Mouse (Mus musculus) MEL (cell line): ENCODE measurements around the gene Smad6. TPM values are rescaled to one million over a fixed set of nuclear protein-coding genes. Genes with fewer than 3 reads are reported as not detected.

Experiments used
- DNase-seq: peaks from one replicate; pipeline ENCODE4 v3.0.0; 2011; ENCODE audit warnings: low read depth, low spot score
- H3K27ac ChIP-seq: 2 replicates; pipeline ENCODE4 v1.5.1; 2012; ENCODE audit warnings: low read depth, mild to moderate bottlenecking, control low read depth, low read length, moderate library complexity; ENCODE audit not compliant: control insufficient read depth
- H3K27me3 ChIP-seq, 2 experiments: fragments of 150-350 bp in 1 of 2; sonication (generic) in 1 of 2; 2 replicates each; pipeline ENCODE4 v1.6.1; 2012; ENCODE audit warnings: low read length in 2 of 2, mild to moderate bottlenecking in 2 of 2, improper control_type of control experiment in 1 of 2, moderate library complexity in 1 of 2; ENCODE audit not compliant: insufficient read depth in 2 of 2, control insufficient read depth in 1 of 2
- H3K36me3 ChIP-seq, 2 experiments: 2 replicates each; pipeline ENCODE4 v1.6.1; 2012 to 2014; ENCODE audit warnings: low read length in 2 of 2, improper control_type of control experiment in 1 of 2, inconsistent platforms in 1 of 2, mild to moderate bottlenecking in 1 of 2; ENCODE audit not compliant: insufficient read depth in 2 of 2, control insufficient read depth in 1 of 2
- H3K4me1 ChIP-seq, 2 experiments: fragments of 150-350 bp in 1 of 2; sonication (generic) in 1 of 2; 2 replicates each; pipeline ENCODE4 v1.6.1; 2012; ENCODE audit warnings: low read length in 2 of 2, improper control_type of control experiment in 1 of 2, mild to moderate bottlenecking in 1 of 2; ENCODE audit not compliant: insufficient read depth in 2 of 2, control insufficient read depth in 1 of 2
- H3K4me3 ChIP-seq, 2 experiments: fragments of 150-350 bp in 1 of 2; sonication (generic) in 1 of 2; 2 replicates each; pipeline ENCODE4 v1.5.1; 2012; ENCODE audit warnings: low read depth in 2 of 2, low read length in 2 of 2, mild to moderate bottlenecking in 2 of 2, moderate library complexity in 2 of 2, control low read depth in 1 of 2, improper control_type of control experiment in 1 of 2; ENCODE audit not compliant: control insufficient read depth in 1 of 2, insufficient read depth in 1 of 2
- H3K79me2 ChIP-seq: 2 replicates; pipeline ENCODE4 v1.6.1; 2012; ENCODE audit warnings: mild to moderate bottlenecking, low read length, moderate library complexity; ENCODE audit not compliant: control insufficient read depth, poor library complexity, insufficient read depth
- H3K9ac ChIP-seq: 2 replicates; pipeline ENCODE4 v1.6.1; 2012; ENCODE audit warnings: low read depth, mild to moderate bottlenecking, control low read depth, low read length, moderate library complexity; ENCODE audit not compliant: control insufficient read depth, poor library complexity, severe bottlenecking
- H3K9me3 ChIP-seq: fragments of 150-350 bp; sonication (generic); replicated peaks from 2 replicates; pipeline ENCODE4 v1.6.1; 2012; ENCODE audit warnings: mild to moderate bottlenecking, low read length, improper control_type of control experiment, moderate library complexity; ENCODE audit not compliant: insufficient read depth
- BHLHE40 ChIP-seq: IDR thresholded peaks from 2 replicates; pipeline ENCODE4 v1.6.1; 2012; ENCODE audit warnings: low read depth, mild to moderate bottlenecking, inconsistent platforms, low read length, improper control_type of control experiment, borderline replicate concordance
- CTCF ChIP-seq, 3 experiments: IDR thresholded peaks in 2 of 3; conservative IDR thresholded peaks in 1 of 3; 2 replicates each; pipeline ENCODE4 v1.5.1; 2011 to 2012; ENCODE audit warnings: low read length in 3 of 3, low read depth in 2 of 3, mild to moderate bottlenecking in 2 of 3, improper control_type of control experiment in 1 of 3, inconsistent platforms in 1 of 3, mixed read lengths in 1 of 3, moderate library complexity in 1 of 3; ENCODE audit not compliant: control insufficient read depth in 1 of 3, insufficient read depth in 1 of 3, poor library complexity in 1 of 3, severe bottlenecking in 1 of 3
- ELF1 ChIP-seq: IDR thresholded peaks from 2 replicates; pipeline ENCODE4 v1.6.1; 2014; ENCODE audit warnings: low read depth, mild to moderate bottlenecking, inconsistent platforms, low read length, improper control_type of control experiment, moderate library complexity
- ETS1 ChIP-seq: IDR thresholded peaks from 2 replicates; pipeline ENCODE4 v1.6.1; 2012; ENCODE audit warnings: low read depth, mild to moderate bottlenecking, inconsistent platforms, low read length, improper control_type of control experiment, moderate library complexity
- KAT2A ChIP-seq: conservative IDR thresholded peaks from 2 replicates; pipeline ENCODE4 v1.6.1; 2012; ENCODE audit warnings: low read depth, low read length, improper control_type of control experiment, inconsistent platforms
- MAFK ChIP-seq: IDR thresholded peaks from 2 replicates; pipeline ENCODE4 v1.6.1; 2011; ENCODE audit warnings: low read depth, mild to moderate bottlenecking, low read length, improper control_type of control experiment, borderline replicate concordance
- MAX ChIP-seq: IDR thresholded peaks from 2 replicates; pipeline ENCODE4 v1.6.1; 2011; ENCODE audit warnings: low read length, improper control_type of control experiment
- MAZ ChIP-seq: IDR thresholded peaks from 2 replicates; pipeline ENCODE4 v1.6.1; 2012; ENCODE audit warnings: low read depth, mild to moderate bottlenecking, inconsistent platforms, low read length, improper control_type of control experiment
- MXI1 ChIP-seq: IDR thresholded peaks from 2 replicates; pipeline ENCODE4 v1.6.1; 2011; ENCODE audit warnings: mild to moderate bottlenecking, low read depth, low read length, improper control_type of control experiment
- MYC ChIP-seq: IDR thresholded peaks from 2 replicates; pipeline ENCODE4 v1.6.1; 2011; ENCODE audit warnings: low read depth, mild to moderate bottlenecking, low read length, improper control_type of control experiment, moderate library complexity
- POLR2AphosphoS2 ChIP-seq: IDR thresholded peaks from 2 replicates; pipeline ENCODE4 v1.6.1; 2011; ENCODE audit warnings: low read length, improper control_type of control experiment
- POLR2AphosphoS5 ChIP-seq: IDR thresholded peaks from 2 replicates; pipeline ENCODE4 v1.6.1; 2012; ENCODE audit warnings: low read depth, borderline replicate concordance, mild to moderate bottlenecking, inconsistent platforms, low read length, moderate library complexity, mixed read lengths
- RAD21 ChIP-seq: IDR thresholded peaks from 2 replicates; pipeline ENCODE4 v1.6.1; 2011; ENCODE audit warnings: mild to moderate bottlenecking, low read depth, low read length, improper control_type of control experiment
- RCOR1 ChIP-seq: IDR thresholded peaks from 2 replicates; pipeline ENCODE4 v1.6.1; 2012; ENCODE audit warnings: low read depth, mild to moderate bottlenecking, inconsistent platforms, low read length, improper control_type of control experiment
- SMC3 ChIP-seq: IDR thresholded peaks from 2 replicates; pipeline ENCODE4 v1.6.1; 2011; ENCODE audit warnings: low read depth, low read length, improper control_type of control experiment
- TCF12 ChIP-seq: IDR thresholded peaks from 2 replicates; pipeline ENCODE4 v1.6.1; 2014; ENCODE audit warnings: low read depth, mild to moderate bottlenecking, inconsistent platforms, low read length, improper control_type of control experiment, moderate library complexity
- UBTF ChIP-seq: IDR thresholded peaks from 2 replicates; pipeline ENCODE4 v1.6.1; 2012; ENCODE audit warnings: low read depth, mild to moderate bottlenecking, inconsistent platforms, low read length, improper control_type of control experiment, moderate library complexity, borderline replicate concordance; ENCODE audit not compliant: insufficient read depth
- USF1 ChIP-seq: IDR thresholded peaks from 2 replicates; pipeline ENCODE4 v1.6.1; 2014; ENCODE audit warnings: low read depth, mild to moderate bottlenecking, inconsistent platforms, low read length, improper control_type of control experiment, moderate library complexity
- USF2 ChIP-seq, 2 experiments: IDR thresholded peaks; 2 replicates each; pipeline ENCODE4 v1.6.1; 2011 to 2012; ENCODE audit warnings: improper control_type of control experiment in 2 of 2, low read length in 2 of 2, borderline replicate concordance in 1 of 2, inconsistent platforms in 1 of 2, low read depth in 1 of 2, mild to moderate bottlenecking in 1 of 2; ENCODE audit not compliant: insufficient read depth in 1 of 2
- ZC3H11A ChIP-seq: IDR thresholded peaks from 2 replicates; pipeline ENCODE4 v1.6.1; 2012; ENCODE audit warnings: low read depth, mild to moderate bottlenecking, inconsistent platforms, low read length, improper control_type of control experiment
- polyA plus RNA-seq, 2 experiments: library from polyadenylated mRNA; stranded (reverse) in 1 of 2; unstranded in 1 of 2; fragments of >175 nt in 1 of 2; fragments of >200 nt in 1 of 2; gene quantifications; 2 replicates each; pipeline versions ENCODE4 v1.2.1 to v1.2.4; 2012; ENCODE audit warnings: low replicate concordance in 2 of 2, low read depth in 1 of 2; ENCODE audit not compliant: insufficient read length in 2 of 2, insufficient read depth in 1 of 2, missing spikeins in 1 of 2
- total RNA-seq: library from RNA; depleted of rRNA; stranded (reverse); fragments of 300-350 nt; gene quantifications from 2 replicates; pipeline ENCODE4 v1.2.3, GENCODE M21; 2012

Smad6 gene
- total and polyA plus RNA-seq, 3 experiments, result 2.2 to 3.9 TPM; not detected in 1

GRCm38 (mm10) chr9:63915976-63916375, 105.9 kb downstream of the Smad6 start:
- H3K9ac ChIP-seq, result no peak overlapping the region
- no peak overlapping the region for H3K27ac ChIP-seq
- peaks cover 0 to 17% of the 10 kb centered on the region in 2 experiments; a peak in 2 of 4 replicates for H3K4me1 ChIP-seq
- peaks cover 0 to 11% of the 10 kb centered on the region in 2 experiments; a peak in 2 of 4 replicates for H3K36me3 ChIP-seq
- TF ChIP-seq MAZ (no peak), MXI1 (no peak), RAD21 (peak; percentile 61), CTCF (IDR thresholded peaks at IDR 0.05 in 2 of 3, conservative IDR thresholded peaks at IDR 0.05 in 1 of 3; ENCODE audit: control insufficient read depth in 1 of 3, insufficient read depth in 1 of 3, low read depth in 2 of 3, low read length in 3 of 3, poor library complexity in 1 of 3, severe bottlenecking in 1 of 3) (peak; percentile 69 to 84 (median 70)), SMC3 (peak; percentile 48)
- no peaks in the 10 kb centered on the region for H3K79me2 ChIP-seq
- no peaks in the 10 kb centered on the region for H3K9me3 ChIP-seq
- peak; percentile 68 for DNase-seq
- no peak overlapping the region for H3K4me3 ChIP-seq
- H3K27me3 ChIP-seq, result no peaks in the 10 kb centered on the region

GRCm38 (mm10) chr9:63914944-63915343, 106.9 kb downstream of the Smad6 start:
- no peaks in the 10 kb centered on the region for H3K27me3 ChIP-seq
- no peak for TF ChIP-seq CTCF (IDR thresholded peaks at IDR 0.05 in 2 of 3, conservative IDR thresholded peaks at IDR 0.05 in 1 of 3; ENCODE audit: control insufficient read depth in 1 of 3, insufficient read depth in 1 of 3, low read depth in 2 of 3, low read length in 3 of 3, poor library complexity in 1 of 3, severe bottlenecking in 1 of 3)
- no peak for TF ChIP-seq UBTF

GRCm38 (mm10) chr9:63912051-63912450, 109.8 kb downstream of the Smad6 start:
- Histone ChIP-seq H3K9me3 (no peaks in the 10 kb centered on the region), H3K4me3 (no peak overlapping the region), H3K4me1 (no peaks in the 10 kb centered on the region), H3K27me3 (peaks cover 0 to 3% of the 10 kb centered on the region in 2 experiments; a peak in 1 of 4 replicates), H3K27ac (no peak overlapping the region), H3K36me3 (no peaks in the 10 kb centered on the region), H3K9ac (no peak overlapping the region), H3K79me2 (no peaks in the 10 kb centered on the region)
- no peak for DNase-seq
- TF ChIP-seq ELF1 (no peak), SMC3 (no peak), KAT2A (no peak), TCF12 (no peak), MYC (no peak), MAX (no peak), POLR2AphosphoS2 (no peak), ETS1 (no peak), RCOR1 (no peak), USF1 (no peak), MAFK (no peak), BHLHE40 (no peak), ZC3H11A (no peak), USF2 (IDR thresholded peaks at IDR 0.05; ENCODE audit: borderline replicate concordance in 1 of 2, insufficient read depth in 1 of 2, low read depth in 1 of 2, low read length in 2 of 2) (no peak), POLR2AphosphoS5 (no peak)

More at GRCm38 (mm10) chr9:63914944-63915343, 106.9 kb downstream of the Smad6 start:
- DNase-seq, result no peak
- Histone ChIP-seq H3K9me3 (no peaks in the 10 kb centered on the region), H3K27ac (no peak overlapping the region), H3K9ac (no peak overlapping the region), H3K4me3 (no peak overlapping the region), H3K36me3 (peaks cover 0 to 10% of the 10 kb centered on the region in 2 experiments; a peak in 2 of 4 replicates), H3K79me2 (no peaks in the 10 kb centered on the region), H3K4me1 (peaks cover 0 to 15% of the 10 kb centered on the region in 2 experiments; a peak in 2 of 4 replicates)
